Mouse (Mus musculus): ENCODE measurements around the gene Qsox2. TPM values are rescaled to one million over a fixed set of nuclear protein-coding genes. Genes with fewer than 3 reads are reported as not detected.

Qsox2 gene
- 11.9 TPM for polyA plus RNA-seq (2014; fragmentation: Illumina TruSeq; extraction: RNeasy Lipid Tissue Mini Kit (QIAGEN cat#74804); ENCODE audit: low read depth, low replicate concordance)

GRCm38 (mm10) chr2:26237290-26237782, at the start of gene Qsox2:
Gene Qsox2, minus strand, starts transcription at chr2:26237525.

GRCm38 (mm10) chr2:26208126-26208789, 29.1 kb downstream of the Qsox2 start, which contains the start of gene Lhx3:
Gene Lhx3, minus strand, starts transcription at chr2:26208289.

Other genes starting within 250 kb of the Qsox2 start
- 35.6 TPM for gene Ubac1, start 215.8 kb downstream of the Qsox2 start, polyA plus RNA-seq (2014; fragmentation: Illumina TruSeq; extraction: RNeasy Lipid Tissue Mini Kit (QIAGEN cat#74804); ENCODE audit: low read depth, low replicate concordance)
- 12.7 TPM for gene Nacc2, start 114.3 kb downstream of the Qsox2 start, polyA plus RNA-seq (2014; fragmentation: Illumina TruSeq; extraction: RNeasy Lipid Tissue Mini Kit (QIAGEN cat#74804); ENCODE audit: low read depth, low replicate concordance)
- gene Lhx3, start 29.2 kb downstream of the Qsox2 start, polyA plus RNA-seq (2014; fragmentation: Illumina TruSeq; extraction: RNeasy Lipid Tissue Mini Kit (QIAGEN cat#74804); ENCODE audit: low read depth, low replicate concordance), result not detected
- 0.22 TPM for gene Ccdc187, start 57.0 kb upstream of the Qsox2 start, polyA plus RNA-seq (2014; fragmentation: Illumina TruSeq; extraction: RNeasy Lipid Tissue Mini Kit (QIAGEN cat#74804); ENCODE audit: low read depth, low replicate concordance)
- 0.69 TPM for gene Gpsm1, start 78.0 kb upstream of the Qsox2 start, polyA plus RNA-seq (2014; fragmentation: Illumina TruSeq; extraction: RNeasy Lipid Tissue Mini Kit (QIAGEN cat#74804); ENCODE audit: low read depth, low replicate concordance)
- gene Dnlz, start 114.6 kb upstream of the Qsox2 start, polyA plus RNA-seq (2014; fragmentation: Illumina TruSeq; extraction: RNeasy Lipid Tissue Mini Kit (QIAGEN cat#74804); ENCODE audit: low read depth, low replicate concordance), result 1.4 TPM
- not detected for gene Card9, start 123.4 kb upstream of the Qsox2 start, polyA plus RNA-seq (2014; fragmentation: Illumina TruSeq; extraction: RNeasy Lipid Tissue Mini Kit (QIAGEN cat#74804); ENCODE audit: low read depth, low replicate concordance)
- gene Snapc4, start 143.1 kb upstream of the Qsox2 start, polyA plus RNA-seq (2014; fragmentation: Illumina TruSeq; extraction: RNeasy Lipid Tissue Mini Kit (QIAGEN cat#74804); ENCODE audit: low read depth, low replicate concordance), result 17.6 TPM
- gene Entr1, start 151.8 kb upstream of the Qsox2 start, polyA plus RNA-seq (2014; fragmentation: Illumina TruSeq; extraction: RNeasy Lipid Tissue Mini Kit (QIAGEN cat#74804); ENCODE audit: low read depth, low replicate concordance), result 35.1 TPM
- 96.4 TPM for gene Pmpca, start 151.8 kb upstream of the Qsox2 start, polyA plus RNA-seq (2014; fragmentation: Illumina TruSeq; extraction: RNeasy Lipid Tissue Mini Kit (QIAGEN cat#74804); ENCODE audit: low read depth, low replicate concordance)
- gene Inpp5e, start 171.7 kb upstream of the Qsox2 start, polyA plus RNA-seq (2014; fragmentation: Illumina TruSeq; extraction: RNeasy Lipid Tissue Mini Kit (QIAGEN cat#74804); ENCODE audit: low read depth, low replicate concordance), result 5.6 TPM
- gene Sec16a, start 207.7 kb upstream of the Qsox2 start, polyA plus RNA-seq (2014; fragmentation: Illumina TruSeq; extraction: RNeasy Lipid Tissue Mini Kit (QIAGEN cat#74804); ENCODE audit: low read depth, low replicate concordance), result 63.6 TPM

Data from sigmoid colon, adult 10 weeks (tissue).